Mouse (Mus musculus): ENCODE measurements at regions not wholly inside any gene's neighbourhood (a gene's known extent, or its start where the extent isn't known, plus 50 kb on each side); places are given as distances from the start of the nearest gene placed in this dataset.
"Not testable (repeated sequence)": the region's sequence is repeated elsewhere in the genome, so short reads cannot be mapped to it uniquely, and the experiment has no call there.

- no peak for DNase-seq (ENCODE audit: low spot score in 2 of 2)
Observed at GRCm38 (mm10) chr12:114563683-114564082, 1020.0 kb downstream of the Adam6a start.

- DNase-seq (ENCODE audit: low spot score in 2 of 2), result no peak
Observed at GRCm38 (mm10) chr12:114564329-114564728, 1020.6 kb downstream of the Adam6a start.

GRCm38 (mm10) chr12:114583371-114583770 lies 1039.7 kb downstream of the Adam6a start:
- DNase-seq (ENCODE audit: low spot score in 2 of 2), result no peak

- peak; percentile 55 to 69 for DNase-seq (ENCODE audit: low spot score in 2 of 2)
Observed at GRCm38 (mm10) chr12:114587227-114587626, 1043.5 kb downstream of the Adam6a start.

GRCm38 (mm10) chr12:114597672-114598071 lies 1054.0 kb downstream of the Adam6a start:
- DNase-seq (ENCODE audit: low spot score in 2 of 2), result no peak

- peak; percentile 32 for DNase-seq (ENCODE audit: low spot score in 2 of 2)
Observed at GRCm38 (mm10) chr12:114609171-114609570, 1065.5 kb downstream of the Adam6a start.

- peak; percentile 26 to 28 for DNase-seq (ENCODE audit: low spot score in 2 of 2)
Observed at GRCm38 (mm10) chr12:114612108-114612507, 1068.4 kb downstream of the Adam6a start.

GRCm38 (mm10) chr12:114615179-114615578 lies 1071.5 kb downstream of the Adam6a start:
- DNase-seq (ENCODE audit: low spot score in 2 of 2), result no peak

GRCm38 (mm10) chr12:114615712-114616111 lies 1072.0 kb downstream of the Adam6a start:
- DNase-seq (ENCODE audit: low spot score in 2 of 2), result peak in 1 of 2 experiments; percentile 9

- no peak for DNase-seq (ENCODE audit: low spot score in 2 of 2)
Observed at GRCm38 (mm10) chr12:114641089-114641488, 1097.4 kb downstream of the Adam6a start.

GRCm38 (mm10) chr12:114646372-114646771 lies 1102.7 kb downstream of the Adam6a start:
- no peak for DNase-seq (ENCODE audit: low spot score in 2 of 2)

GRCm38 (mm10) chr12:114650432-114651101 lies 1106.9 kb downstream of the Adam6a start:
- peak in 1 of 2 experiments; percentile 10 for DNase-seq (ENCODE audit: low spot score in 2 of 2)

- not testable (repeated sequence) for DNase-seq (ENCODE audit: low spot score in 2 of 2)
Observed at GRCm38 (mm10) chr12:114657134-114657533, 1113.4 kb downstream of the Adam6a start.
